Mouse (Mus musculus): ENCODE measurements at regions not wholly inside any gene's neighbourhood (a gene's known extent, or its start where the extent isn't known, plus 50 kb on each side); places are given as distances from the start of the nearest gene placed in this dataset.
A peak's percentile ranks its signal among the peaks of the same experiment; 100 is the strongest.

- TF ChIP-seq POLR2A (IDR thresholded peaks at IDR 0.05; ENCODE audit: insufficient read depth, low read length), result no peak
- TF ChIP-seq CTCF (IDR thresholded peaks at IDR 0.05; ENCODE audit: low read depth, low read length), result peak; percentile 77
- no peak for TF ChIP-seq EP300 (IDR thresholded peaks at IDR 0.05; ENCODE audit: insufficient read depth, low read depth, low read length)
Observed at GRCm38 (mm10) chr17:47115754-47116153, 105.4 kb upstream of the Ubr2 start.
